Mouse (Mus musculus): ENCODE measurements around the gene Loxl1.

GRCm38 (mm10) chr9:58311191-58311910 is 1.6 kb downstream of the Loxl1 start:
- TF ChIP-seq POLR2A (IDR thresholded peaks at IDR 0.05; ENCODE audit: borderline replicate concordance, control insufficient read depth, low read depth, low read length) (no peak), CTCF (IDR thresholded peaks at IDR 0.05; ENCODE audit: control insufficient read depth, insufficient read depth, low read length) (no peak)

Data from bone marrow, adult 2 months (tissue).